Mouse (Mus musculus): Measurements from ENCODE around the gene Hspa1b. TPM values are rescaled to one million over a fixed set of nuclear protein-coding genes. Genes with fewer than 3 reads are reported as not detected.

Gene Hspa1b
- polyA plus RNA-seq, 1 experiment from 2014 or later, result 3.0 TPM

DNA sequence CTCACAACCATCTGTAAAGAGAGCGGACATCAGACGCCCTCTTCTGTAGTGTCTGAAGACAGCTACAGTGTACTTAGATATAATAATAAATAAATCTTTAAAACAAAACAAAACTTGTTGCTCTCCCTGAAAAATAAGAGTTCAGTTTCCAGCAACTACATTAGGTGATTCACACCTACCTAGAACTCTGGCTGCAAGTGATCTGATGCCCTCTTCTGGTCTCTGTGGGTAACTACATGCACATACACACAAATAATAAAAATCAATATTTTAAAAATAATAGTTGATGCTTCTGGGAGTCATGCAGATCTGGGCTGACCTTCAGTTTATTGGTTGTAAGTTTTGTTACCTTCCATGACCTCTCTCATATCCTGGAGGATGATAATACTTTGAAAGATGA, 25.2 kb upstream of the Hspa1b start:
- Histone ChIP-seq H3K4me3 (ENCODE audit: low read depth, low read length) (no peak overlapping the region), H3K9ac (ENCODE audit: low read length) (no peak overlapping the region), H3K4me1 (replicated peaks; ENCODE audit: control insufficient read depth, insufficient read depth) (no peaks in the 10 kb centered on the region), H3K27me3 (ENCODE audit: control insufficient read depth, insufficient read depth, low read length) (no peaks in the 10 kb centered on the region), H3K4me2 (replicated peaks; ENCODE audit: low read depth) (no peak overlapping the region), H3K27ac (replicated peaks) (no peak overlapping the region), H3K36me3 (ENCODE audit: control insufficient read depth, insufficient read depth, low read length) (peaks cover 6% of the 10 kb centered on the region; the same call in 1 of the 2 replicates), H3K9me3 (ENCODE audit: control insufficient read depth, low read length) (no peaks in the 10 kb centered on the region)
- 72% methylated on average over 2 of the region's 2 CpGs for WGBS
- TF ChIP-seq CTCF (IDR thresholded peaks at IDR 0.05; ENCODE audit: low read depth) (peak; percentile 85), EP300 (optimal IDR thresholded peaks at IDR 0.05) (no peak)
- ATAC-seq (ENCODE audit: low FRiP score, low TSS enrichment), result no peak
- no peak for DNase-seq (ENCODE audit: low spot score)

DNA sequence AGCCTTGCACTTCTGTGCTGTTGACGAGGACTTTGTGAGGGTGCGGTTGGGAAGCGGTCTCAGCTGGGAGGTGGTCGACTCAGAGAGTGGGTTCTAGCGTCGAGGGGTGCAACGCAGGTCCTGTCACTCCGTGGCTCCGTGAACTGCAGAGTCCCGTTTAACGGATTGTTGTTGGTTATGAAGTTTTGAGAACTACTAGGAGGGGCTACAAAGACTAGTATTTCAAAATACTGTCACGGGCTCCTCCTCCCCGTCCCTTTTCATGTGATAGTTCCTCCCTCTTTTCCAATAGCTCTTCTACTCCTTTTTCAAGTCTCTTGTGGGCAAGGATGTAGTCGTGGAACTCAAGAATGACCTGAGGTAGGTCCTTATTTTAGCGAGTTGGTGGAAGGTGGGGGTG, 23.3 kb upstream of the Hspa1b start:
- ATAC-seq (ENCODE audit: low FRiP score, low TSS enrichment) (peak; percentile 25), DNase-seq (ENCODE audit: low spot score) (no peak)
- WGBS, result 0% methylated on average over 15 of the region's 15 CpGs
- Histone ChIP-seq H3K36me3 (ENCODE audit: control insufficient read depth, insufficient read depth, low read length) (peaks cover 6% of the 10 kb centered on the region; the same call in 1 of the 2 replicates), H3K4me2 (replicated peaks; ENCODE audit: low read depth) (peak overlapping the region; percentile 91), H3K4me3 (ENCODE audit: low read depth, low read length) (peak overlapping the region; percentile 77), H3K9me3 (ENCODE audit: control insufficient read depth, low read length) (no peaks in the 10 kb centered on the region), H3K27ac (replicated peaks) (peak overlapping the region; percentile 97), H3K27me3 (ENCODE audit: control insufficient read depth, insufficient read depth, low read length) (no peaks in the 10 kb centered on the region), H3K9ac (ENCODE audit: low read length) (peak overlapping the region; percentile 82), H3K4me1 (replicated peaks; ENCODE audit: control insufficient read depth, insufficient read depth) (no peaks in the 10 kb centered on the region)
- TF ChIP-seq EP300 (optimal IDR thresholded peaks at IDR 0.05) (no peak), CTCF (IDR thresholded peaks at IDR 0.05; ENCODE audit: low read depth) (no peak)

DNA sequence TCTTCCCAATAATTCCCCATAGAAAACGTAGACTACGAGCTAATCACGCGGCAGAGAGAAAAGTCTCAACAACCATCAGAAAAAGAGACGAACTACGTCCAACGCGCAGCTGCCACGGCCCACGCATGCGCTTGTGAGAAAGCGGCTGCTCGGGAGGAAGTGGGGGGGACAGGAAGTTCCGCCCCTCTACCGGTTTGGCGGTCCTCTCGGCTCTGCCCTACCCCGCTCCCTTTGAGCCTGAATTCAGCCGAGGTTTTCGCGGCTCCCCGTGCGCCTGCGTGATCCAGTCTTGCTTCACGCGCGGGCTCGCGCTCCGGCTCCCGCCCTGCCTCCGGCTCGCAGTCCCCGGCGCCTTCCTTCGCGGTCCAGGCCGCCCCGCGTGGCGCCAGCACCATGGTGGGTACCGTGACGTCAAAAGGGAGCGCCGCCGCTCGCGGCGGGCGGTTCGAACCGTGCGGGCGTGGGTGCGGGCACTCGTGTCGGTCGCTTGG, 22.7 kb upstream of the Hspa1b start, which contains the start of gene Lsm2:
Gene Lsm2, plus strand, starts transcription at position 173 of the 491 bp plus-strand sequence.
- Histone ChIP-seq H3K36me3 (ENCODE audit: control insufficient read depth, insufficient read depth, low read length) (peaks cover 6% of the 10 kb centered on the region; the same call in 1 of the 2 replicates), H3K9ac (ENCODE audit: low read length) (peak within 1 kb of the TSS; percentile 82), H3K4me1 (replicated peaks; ENCODE audit: control insufficient read depth, insufficient read depth) (no peaks in the 10 kb centered on the region), H3K27ac (replicated peaks) (peak within 1 kb of the TSS; percentile 97), H3K4me2 (replicated peaks; ENCODE audit: low read depth) (peak within 1 kb of the TSS; percentile 91), H3K9me3 (ENCODE audit: control insufficient read depth, low read length) (no peaks in the 10 kb centered on the region), H3K27me3 (ENCODE audit: control insufficient read depth, insufficient read depth, low read length) (no peaks in the 10 kb centered on the region), H3K4me3 (ENCODE audit: low read depth, low read length) (peak within 1 kb of the TSS; percentile 77)
- WGBS, result under 1% methylated on average over 57 of the region's 58 CpGs
- DNase-seq (ENCODE audit: low spot score) (peak; percentile 92), ATAC-seq (ENCODE audit: low FRiP score, low TSS enrichment) (peak; percentile 92)
- TF ChIP-seq EP300 (optimal IDR thresholded peaks at IDR 0.05) (no peak), CTCF (IDR thresholded peaks at IDR 0.05; ENCODE audit: low read depth) (peak; percentile 7; the same call in 1 of the 2 replicates)

DNA sequence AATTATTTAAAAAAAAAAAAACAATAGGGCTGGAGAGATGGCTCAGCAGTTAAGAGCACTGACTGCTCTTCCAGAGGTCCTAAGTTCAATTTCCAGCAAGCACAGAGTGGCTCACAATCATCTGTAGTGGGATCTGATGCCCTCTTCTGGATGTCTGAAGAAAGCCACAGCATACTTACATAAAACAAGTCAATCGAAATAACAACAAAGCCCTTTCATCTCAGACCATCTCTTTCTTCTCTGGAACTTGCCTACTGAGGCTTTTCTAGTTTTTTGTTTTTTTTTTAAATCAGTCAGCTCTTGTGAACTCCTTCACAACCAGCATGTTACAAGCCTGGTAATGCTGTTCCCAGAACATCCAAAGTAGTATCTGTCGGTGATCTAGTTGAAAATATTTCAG, 21.6 kb upstream of the Hspa1b start:
- 2% methylated on average over 2 of the region's 2 CpGs for WGBS
- ATAC-seq (ENCODE audit: low FRiP score, low TSS enrichment) (no peak), DNase-seq (ENCODE audit: low spot score) (no peak)
- TF ChIP-seq CTCF (IDR thresholded peaks at IDR 0.05; ENCODE audit: low read depth), result peak; percentile 83
- no peak for TF ChIP-seq EP300 (optimal IDR thresholded peaks at IDR 0.05)
- peak overlapping the region; percentile 77 for H3K4me3 ChIP-seq (ENCODE audit: low read depth, low read length)
- H3K4me1 ChIP-seq (replicated peaks; ENCODE audit: control insufficient read depth, insufficient read depth), result no peaks in the 10 kb centered on the region
- H3K9me3 ChIP-seq (ENCODE audit: control insufficient read depth, low read length), result no peaks in the 10 kb centered on the region
- 0 out of 2 replicates have a peak, but pooled peaks cover 2% of the 10 kb centered on the region for H3K36me3 ChIP-seq (ENCODE audit: control insufficient read depth, insufficient read depth, low read length)
- no peaks in the 10 kb centered on the region for H3K27me3 ChIP-seq (ENCODE audit: control insufficient read depth, insufficient read depth, low read length)
- peak overlapping the region; percentile 91 for H3K4me2 ChIP-seq (replicated peaks; ENCODE audit: low read depth)
- H3K9ac ChIP-seq (ENCODE audit: low read length), result peak overlapping the region; percentile 82
- peak overlapping the region; percentile 97; the same call in 1 of the 2 replicates for H3K27ac ChIP-seq (replicated peaks)

DNA sequence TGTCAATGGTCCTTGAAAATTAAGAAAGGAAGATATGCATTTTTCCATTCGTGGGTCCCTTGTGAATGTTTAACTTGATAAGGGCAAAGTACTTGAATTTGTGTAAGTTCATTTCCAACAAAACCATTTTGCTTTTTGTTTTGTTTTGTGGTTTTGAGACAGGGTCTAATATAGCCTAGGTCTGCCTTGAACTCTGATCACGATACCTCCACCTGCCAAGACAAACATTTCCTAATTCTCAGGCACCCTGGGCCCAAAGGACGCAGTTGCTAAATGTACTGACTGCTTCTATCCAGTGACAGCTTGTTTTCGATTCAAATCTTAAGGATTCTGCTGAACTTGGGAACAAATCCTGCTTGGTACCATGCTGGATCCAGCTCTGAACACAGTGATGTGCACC, 20.6 kb upstream of the Hspa1b start:
- TF ChIP-seq EP300 (optimal IDR thresholded peaks at IDR 0.05) (no peak), CTCF (IDR thresholded peaks at IDR 0.05; ENCODE audit: low read depth) (no peak)
- H3K9ac ChIP-seq (ENCODE audit: low read length), result no peak overlapping the region
- no peaks in the 10 kb centered on the region for H3K27me3 ChIP-seq (ENCODE audit: control insufficient read depth, insufficient read depth, low read length)
- no peaks in the 10 kb centered on the region for H3K36me3 ChIP-seq (ENCODE audit: control insufficient read depth, insufficient read depth, low read length)
- no peak for DNase-seq (ENCODE audit: low spot score)
- H3K4me1 ChIP-seq (replicated peaks; ENCODE audit: control insufficient read depth, insufficient read depth), result no peaks in the 10 kb centered on the region
- WGBS, result 90% methylated on average over 4 of the region's 4 CpGs
- H3K27ac ChIP-seq (replicated peaks), result no peak overlapping the region
- H3K4me3 ChIP-seq (ENCODE audit: low read depth, low read length), result no peak overlapping the region
- no peaks in the 10 kb centered on the region for H3K9me3 ChIP-seq (ENCODE audit: control insufficient read depth, low read length)
- no peak overlapping the region for H3K4me2 ChIP-seq (replicated peaks; ENCODE audit: low read depth)
- ATAC-seq (ENCODE audit: low FRiP score, low TSS enrichment), result no peak

DNA sequence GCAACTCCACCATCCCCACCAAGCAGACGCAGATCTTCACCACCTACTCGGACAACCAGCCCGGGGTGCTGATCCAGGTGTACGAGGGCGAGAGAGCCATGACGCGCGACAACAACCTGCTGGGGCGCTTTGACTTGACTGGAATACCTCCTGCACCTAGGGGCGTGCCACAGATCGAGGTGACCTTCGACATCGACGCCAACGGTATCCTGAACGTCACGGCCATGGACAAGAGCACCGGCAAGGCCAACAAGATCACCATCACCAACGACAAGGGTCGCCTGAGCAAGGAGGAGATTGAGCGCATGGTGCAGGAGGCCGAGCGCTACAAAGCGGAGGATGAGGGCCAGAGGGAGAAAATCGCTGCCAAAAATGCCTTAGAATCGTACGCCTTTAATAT, 19.2 kb upstream of the Hspa1b start:
- ATAC-seq (ENCODE audit: low FRiP score, low TSS enrichment), result no peak

More for the DNA sequence above, 19.2 kb upstream of the Hspa1b start:
- Histone ChIP-seq H3K27ac (replicated peaks) (no peak overlapping the region), H3K9me3 (ENCODE audit: control insufficient read depth, low read length) (no peaks in the 10 kb centered on the region), H3K4me1 (replicated peaks; ENCODE audit: control insufficient read depth, insufficient read depth) (no peaks in the 10 kb centered on the region), H3K4me2 (replicated peaks; ENCODE audit: low read depth) (no peak overlapping the region), H3K4me3 (ENCODE audit: low read depth, low read length) (no peak overlapping the region), H3K36me3 (ENCODE audit: control insufficient read depth, insufficient read depth, low read length) (no peaks in the 10 kb centered on the region), H3K27me3 (ENCODE audit: control insufficient read depth, insufficient read depth, low read length) (no peaks in the 10 kb centered on the region), H3K9ac (ENCODE audit: low read length) (no peak overlapping the region)
- 89% methylated on average over 27 of the region's 27 CpGs for WGBS
- DNase-seq (ENCODE audit: low spot score), result no peak
- TF ChIP-seq EP300 (optimal IDR thresholded peaks at IDR 0.05) (no peak), CTCF (IDR thresholded peaks at IDR 0.05; ENCODE audit: low read depth) (no peak)
